Mouse (Mus musculus): ENCODE measurements around the gene Plekha1. TPM values are rescaled to one million over a fixed set of nuclear protein-coding genes. Genes with fewer than 3 reads are reported as not detected.

Gene Plekha1
- total and polyA plus RNA-seq, 2 experiments from 2014 or later: 44.2 to 72.6 TPM

GRCm38 (mm10) chr7:130948563-130949208, 83.1 kb downstream of the Plekha1 start:
- WGBS: 52% methylated on average over 5 of the region's 5 CpGs
- H3K27me3 ChIP-seq (ENCODE audit: insufficient read depth, low read length): no peaks in the 10 kb centered on the region
- DNase-seq (ENCODE audit: low spot score) (no peak), ATAC-seq (no peak)
- no peaks in the 10 kb centered on the region for H3K9me3 ChIP-seq (ENCODE audit: low read length)
- H3K4me2 ChIP-seq (ENCODE audit: low read depth, low read length): no peak overlapping the region
- peak overlapping the region; percentile 54; the same call in 1 of the 2 replicates for H3K27ac ChIP-seq
- H3K9ac ChIP-seq (replicated peaks; ENCODE audit: low read length): no peak overlapping the region
- H3K4me1 ChIP-seq (ENCODE audit: insufficient read depth, low read length): peaks cover 9% of the 10 kb centered on the region; the same call in 1 of the 2 replicates
- no peaks in the 10 kb centered on the region for H3K36me3 ChIP-seq (ENCODE audit: insufficient read depth, low read length)
- no peak for TF ChIP-seq CTCF (IDR thresholded peaks at IDR 0.05; ENCODE audit: low read depth)
- no peak overlapping the region for H3K4me3 ChIP-seq (ENCODE audit: low read length)

GRCm38 (mm10) chr7:130949331-130949751, 83.8 kb downstream of the Plekha1 start:
- 44% methylated on average over 8 of the region's 8 CpGs for whole genome bisulfite sequencing
- ATAC-seq: peak; percentile 77
- DNase-seq (ENCODE audit: low spot score): peak; percentile 66

GRCm38 (mm10) chr7:130950482-130950881, 84.9 kb downstream of the Plekha1 start:
- TF ChIP-seq CTCF (IDR thresholded peaks at IDR 0.05; ENCODE audit: low read depth): no peak
- 92% methylated on average over 7 of the region's 7 CpGs for WGBS
- DNase-seq (ENCODE audit: low spot score): no peak
- H3K9me3 ChIP-seq (ENCODE audit: low read length): no peaks in the 10 kb centered on the region
- no peak overlapping the region for H3K4me2 ChIP-seq (ENCODE audit: low read depth, low read length)
- no peak overlapping the region for H3K9ac ChIP-seq (replicated peaks; ENCODE audit: low read length)
- H3K4me3 ChIP-seq (ENCODE audit: low read length): no peak overlapping the region
- H3K4me1 ChIP-seq (ENCODE audit: insufficient read depth, low read length): peaks cover 9% of the 10 kb centered on the region; the same call in 1 of the 2 replicates
- H3K36me3 ChIP-seq (ENCODE audit: insufficient read depth, low read length): no peaks in the 10 kb centered on the region
- ATAC-seq: no peak
- no peak overlapping the region for H3K27ac ChIP-seq
- no peaks in the 10 kb centered on the region for H3K27me3 ChIP-seq (ENCODE audit: insufficient read depth, low read length)

More at GRCm38 (mm10) chr7:130949331-130949751, 83.8 kb downstream of the Plekha1 start:
- H3K4me2 ChIP-seq (ENCODE audit: low read depth, low read length): no peak overlapping the region
- no peaks in the 10 kb centered on the region for H3K36me3 ChIP-seq (ENCODE audit: insufficient read depth, low read length)
- H3K9ac ChIP-seq (replicated peaks; ENCODE audit: low read length): no peak overlapping the region
- peak overlapping the region; percentile 54; the same call in 1 of the 2 replicates for H3K27ac ChIP-seq
- no peak overlapping the region for H3K4me3 ChIP-seq (ENCODE audit: low read length)
- TF ChIP-seq CTCF (IDR thresholded peaks at IDR 0.05; ENCODE audit: low read depth): no peak
- no peaks in the 10 kb centered on the region for H3K9me3 ChIP-seq (ENCODE audit: low read length)
- H3K4me1 ChIP-seq (ENCODE audit: insufficient read depth, low read length): peaks cover 9% of the 10 kb centered on the region; the same call in 1 of the 2 replicates
- H3K27me3 ChIP-seq (ENCODE audit: insufficient read depth, low read length): no peaks in the 10 kb centered on the region

- 79% methylated on average over 5 of the region's 5 CpGs for WGBS
- Histone ChIP-seq H3K36me3 (ENCODE audit: insufficient read depth, low read length) (no peaks in the 10 kb centered on the region), H3K27me3 (ENCODE audit: insufficient read depth, low read length) (no peaks in the 10 kb centered on the region), H3K27ac (no peak overlapping the region), H3K9me3 (ENCODE audit: low read length) (no peaks in the 10 kb centered on the region), H3K9ac (replicated peaks; ENCODE audit: low read length) (no peak overlapping the region), H3K4me1 (ENCODE audit: insufficient read depth, low read length) (peaks cover 9% of the 10 kb centered on the region; the same call in 1 of the 2 replicates), H3K4me2 (ENCODE audit: low read depth, low read length) (no peak overlapping the region), H3K4me3 (ENCODE audit: low read length) (no peak overlapping the region)
- no peak for ATAC-seq
- TF ChIP-seq CTCF (IDR thresholded peaks at IDR 0.05; ENCODE audit: low read depth): no peak
- no peak for DNase-seq (ENCODE audit: low spot score)
Observed at GRCm38 (mm10) chr7:130951004-130951403, 85.4 kb downstream of the Plekha1 start.

- 84% methylated on average over 10 of the region's 10 CpGs for WGBS
- Histone ChIP-seq H3K36me3 (ENCODE audit: insufficient read depth, low read length) (no peaks in the 10 kb centered on the region), H3K27ac (no peak overlapping the region), H3K4me2 (ENCODE audit: low read depth, low read length) (no peak overlapping the region), H3K4me3 (ENCODE audit: low read length) (no peak overlapping the region), H3K27me3 (ENCODE audit: insufficient read depth, low read length) (no peaks in the 10 kb centered on the region), H3K9me3 (ENCODE audit: low read length) (no peaks in the 10 kb centered on the region), H3K9ac (replicated peaks; ENCODE audit: low read length) (no peak overlapping the region), H3K4me1 (ENCODE audit: insufficient read depth, low read length) (peaks cover 9% of the 10 kb centered on the region; the same call in 1 of the 2 replicates)
- TF ChIP-seq CTCF (IDR thresholded peaks at IDR 0.05; ENCODE audit: low read depth): no peak
- DNase-seq (ENCODE audit: low spot score) (no peak), ATAC-seq (no peak; the same call in 1 of the 2 replicates)
Observed at GRCm38 (mm10) chr7:130953376-130953775, 87.8 kb downstream of the Plekha1 start.

- Histone ChIP-seq H3K27ac (no peak overlapping the region), H3K27me3 (ENCODE audit: insufficient read depth, low read length) (no peaks in the 10 kb centered on the region), H3K36me3 (ENCODE audit: insufficient read depth, low read length) (no peaks in the 10 kb centered on the region), H3K4me1 (ENCODE audit: insufficient read depth, low read length) (0 out of 2 replicates have a peak, but pooled peaks cover 3% of the 10 kb centered on the region), H3K4me3 (ENCODE audit: low read length) (no peak overlapping the region), H3K9me3 (ENCODE audit: low read length) (no peaks in the 10 kb centered on the region), H3K4me2 (ENCODE audit: low read depth, low read length) (no peak overlapping the region), H3K9ac (replicated peaks; ENCODE audit: low read length) (no peak overlapping the region)
- 74% methylated on average over 10 of the region's 10 CpGs for WGBS
- no peak for TF ChIP-seq CTCF (IDR thresholded peaks at IDR 0.05; ENCODE audit: low read depth)
- ATAC-seq (no peak), DNase-seq (ENCODE audit: low spot score) (no peak)
Observed at GRCm38 (mm10) chr7:130954177-130954601, 88.6 kb downstream of the Plekha1 start.

- 62% methylated on average over 7 of the region's 7 CpGs for WGBS
- DNase-seq (ENCODE audit: low spot score): no peak
Observed at GRCm38 (mm10) chr7:130958551-130958950, 93.0 kb downstream of the Plekha1 start.

More at GRCm38 (mm10) chr7:130958551-130958950, 93.0 kb downstream of the Plekha1 start:
- no peak for ATAC-seq
- TF ChIP-seq CTCF (IDR thresholded peaks at IDR 0.05; ENCODE audit: low read depth): no peak
- Histone ChIP-seq H3K9ac (replicated peaks; ENCODE audit: low read length) (no peak overlapping the region), H3K36me3 (ENCODE audit: insufficient read depth, low read length) (no peaks in the 10 kb centered on the region), H3K4me1 (ENCODE audit: insufficient read depth, low read length) (no peaks in the 10 kb centered on the region), H3K9me3 (ENCODE audit: low read length) (no peaks in the 10 kb centered on the region), H3K4me3 (ENCODE audit: low read length) (no peak overlapping the region), H3K27me3 (ENCODE audit: insufficient read depth, low read length) (no peaks in the 10 kb centered on the region), H3K4me2 (ENCODE audit: low read depth, low read length) (no peak overlapping the region), H3K27ac (no peak overlapping the region)
